Mouse (Mus musculus) stomach, embryonic 16.5 days (tissue): ENCODE data around the gene Xylt1. TPM values are rescaled to one million over a fixed set of nuclear protein-coding genes. Genes with fewer than 3 reads are reported as not detected.

Experiments
- ATAC-seq: fragments of 200-750 bp; cut with Nextera tagmentation; 2 replicates; pipeline ENCODE4 v1.8.0; 2017; ENCODE audit warnings: moderate number of reproducible peaks, moderate TSS enrichment; ENCODE audit not compliant: insufficient read depth, low FRiP score
- H3K27ac ChIP-seq: fragments of 300-500 bp; sonication (generic); 2 replicates; pipeline ENCODE4 v1.5.1; 2014; ENCODE audit warnings: low read length
- H3K27me3 ChIP-seq: fragments of 300-500 bp; sonication (generic); 2 replicates; pipeline ENCODE4 v1.6.1; 2014; ENCODE audit warnings: low read length, control low read depth, mixed read lengths; ENCODE audit not compliant: control insufficient read depth, insufficient read depth
- H3K36me3 ChIP-seq: fragments of 300-500 bp; sonication (generic); 2 replicates; pipeline ENCODE4 v1.6.1; 2014; ENCODE audit warnings: low read length; ENCODE audit not compliant: control insufficient read depth, insufficient read depth
- H3K4me1 ChIP-seq: fragments of 300-500 bp; sonication (generic); 2 replicates; pipeline ENCODE4 v1.6.1; 2014; ENCODE audit warnings: low read length, control low read depth, mixed read lengths; ENCODE audit not compliant: control insufficient read depth, insufficient read depth
- H3K4me2 ChIP-seq: fragments of 300-500 bp; sonication (generic); 2 replicates; pipeline ENCODE4 v1.6.1; 2014; ENCODE audit warnings: low read depth, low read length, mixed read lengths
- H3K4me3 ChIP-seq: fragments of 300-500 bp; sonication (generic); replicated peaks from 2 replicates; pipeline ENCODE4 v1.5.1; 2014; ENCODE audit warnings: mild to moderate bottlenecking, low read length
- H3K9ac ChIP-seq: fragments of 300-500 bp; sonication (generic); 2 replicates; pipeline ENCODE4 v1.6.1; 2014; ENCODE audit warnings: low read length
- H3K9me3 ChIP-seq: fragments of 300-500 bp; sonication (generic); replicated peaks from 2 replicates; pipeline ENCODE4 v1.6.1; 2016; ENCODE audit warnings: low read length, control low read depth; ENCODE audit not compliant: control insufficient read depth
- WGBS: fragments of 180-500 bp; shearing (Covaris S2); extraction: QIAGEN DNeasy Blood & Tissue Kit; methylation state at CpG from one replicate; pipeline ENCODE4 v1.1.7; 2014; 5-methylcytosine and 5-hydroxymethylcytosine counted together
- polyA plus RNA-seq: library from polyadenylated mRNA; unstranded; fragments of >200 nt; fragmentation: Nextera tagmentation; extraction: Ambion mirVana; gene quantifications from 2 replicates; pipeline ENCODE4 v1.2.1, GENCODE M21; 2015

Xylt1 gene
- polyA plus RNA-seq, 1 experiment from 2014 or later: 0.79 TPM

DNA sequence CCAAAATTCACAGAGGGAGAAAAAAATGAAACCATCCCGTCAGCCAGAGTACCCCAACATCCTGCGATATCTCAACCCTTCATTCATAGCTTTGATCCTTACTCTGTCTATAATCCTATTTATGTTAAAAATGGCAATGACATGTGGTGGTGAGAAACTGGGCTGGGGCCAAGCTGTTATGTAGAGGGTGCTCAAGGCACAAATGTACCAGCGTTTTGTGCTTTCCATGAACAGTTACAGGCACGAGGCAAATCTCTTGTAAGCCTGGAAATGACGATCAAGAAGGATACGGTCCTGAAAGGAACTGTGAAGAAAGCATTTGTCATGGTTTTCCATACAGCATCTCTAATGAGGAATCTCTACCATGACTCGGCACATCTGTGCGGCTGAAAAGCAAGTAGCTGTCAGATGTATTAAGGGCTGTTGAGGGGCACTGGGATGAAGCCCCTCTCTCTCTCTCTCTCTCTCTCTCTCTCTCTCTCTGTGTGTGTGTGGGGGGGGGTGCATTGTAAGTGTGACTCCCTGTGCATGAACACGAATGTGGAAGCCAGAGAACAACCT lies 183.2 kb downstream of the Xylt1 start:
- Histone ChIP-seq H3K27ac (no peak overlapping the region), H3K9me3 (no peaks in the 10 kb centered on the region), H3K4me1 (no peaks in the 10 kb centered on the region), H3K36me3 (no peaks in the 10 kb centered on the region), H3K4me3 (no peak overlapping the region), H3K27me3 (no peaks in the 10 kb centered on the region), H3K9ac (no peak overlapping the region), H3K4me2 (no peak overlapping the region)
- no peak for ATAC-seq
- WGBS: 72% methylated on average over 9 of the region's 9 CpGs

DNA sequence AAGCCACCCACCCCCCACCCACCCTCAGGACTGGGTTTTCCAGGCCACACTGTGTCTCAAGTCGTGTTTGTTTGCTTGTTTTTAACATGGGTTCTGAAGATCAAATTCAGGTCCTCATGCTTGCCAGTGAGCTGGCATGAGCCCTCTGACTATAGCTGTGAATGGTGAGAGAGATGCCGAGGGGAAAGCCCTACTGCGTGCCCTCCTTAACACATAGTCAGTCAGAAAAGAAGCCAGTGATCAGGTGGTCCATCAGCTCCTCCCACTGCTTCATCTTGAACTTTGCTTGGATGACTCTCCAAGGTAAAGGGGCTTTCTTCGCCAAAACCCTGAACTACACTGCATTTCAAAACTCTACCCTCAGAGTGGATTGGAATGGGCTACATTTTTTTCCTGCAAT lies 183.8 kb downstream of the Xylt1 start:
- H3K36me3 ChIP-seq: no peaks in the 10 kb centered on the region
- no peaks in the 10 kb centered on the region for H3K9me3 ChIP-seq
- no peaks in the 10 kb centered on the region for H3K4me1 ChIP-seq
- WGBS: 91% methylated on average over 4 of the region's 4 CpGs
- H3K27ac ChIP-seq: no peak overlapping the region
- no peak overlapping the region for H3K4me3 ChIP-seq
- no peaks in the 10 kb centered on the region for H3K27me3 ChIP-seq
- H3K4me2 ChIP-seq: no peak overlapping the region
- no peak overlapping the region for H3K9ac ChIP-seq
- ATAC-seq: no peak

DNA sequence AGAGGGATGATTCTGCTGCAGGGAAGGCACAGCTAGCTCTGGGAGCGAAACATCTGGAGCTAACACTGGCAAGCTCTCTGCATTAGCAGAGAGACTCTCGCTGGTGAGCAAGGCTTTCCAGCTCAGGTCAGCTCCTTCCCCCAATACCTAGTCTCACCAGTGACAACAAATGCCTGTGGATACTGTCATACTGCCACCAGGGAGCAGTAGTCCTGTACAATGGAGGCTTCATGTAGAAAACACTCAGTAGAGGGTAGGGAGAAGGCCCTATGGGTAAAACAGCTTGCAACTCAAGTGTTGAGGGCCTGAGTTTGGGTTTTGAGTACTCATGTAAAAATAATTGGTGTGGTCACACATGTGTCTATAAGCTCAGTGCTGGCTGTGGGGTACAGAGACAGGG lies 185.3 kb downstream of the Xylt1 start:
- no peak overlapping the region for H3K4me3 ChIP-seq
- H3K9me3 ChIP-seq: no peaks in the 10 kb centered on the region
- H3K27ac ChIP-seq: no peak overlapping the region
- H3K9ac ChIP-seq: no peak overlapping the region
- no peak for ATAC-seq
- H3K36me3 ChIP-seq: no peaks in the 10 kb centered on the region
- no peaks in the 10 kb centered on the region for H3K4me1 ChIP-seq
- H3K4me2 ChIP-seq: no peak overlapping the region
- WGBS: 69% methylated on average over 2 of the region's 2 CpGs
- H3K27me3 ChIP-seq: no peaks in the 10 kb centered on the region

DNA sequence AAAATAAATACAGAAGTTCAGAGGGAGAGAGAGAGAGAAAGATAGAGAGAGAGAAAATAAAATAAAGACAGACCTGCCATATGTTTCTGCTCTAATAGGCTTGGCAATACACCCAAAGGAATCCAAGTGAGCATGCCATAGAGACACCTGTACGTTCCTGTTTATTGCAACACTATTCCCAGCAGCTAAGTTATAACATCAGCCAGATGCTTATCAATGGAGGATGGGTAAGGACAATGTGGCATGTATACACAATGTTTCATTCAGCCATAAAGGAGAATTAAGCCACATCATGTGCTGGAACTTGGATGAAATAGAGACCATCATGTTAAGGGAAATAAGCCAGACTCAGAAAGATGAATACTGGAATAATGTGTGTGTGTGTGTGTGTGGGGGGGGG lies 186.1 kb downstream of the Xylt1 start:
- 60% methylated on average over 1 of the region's 1 CpGs for WGBS

DNA sequence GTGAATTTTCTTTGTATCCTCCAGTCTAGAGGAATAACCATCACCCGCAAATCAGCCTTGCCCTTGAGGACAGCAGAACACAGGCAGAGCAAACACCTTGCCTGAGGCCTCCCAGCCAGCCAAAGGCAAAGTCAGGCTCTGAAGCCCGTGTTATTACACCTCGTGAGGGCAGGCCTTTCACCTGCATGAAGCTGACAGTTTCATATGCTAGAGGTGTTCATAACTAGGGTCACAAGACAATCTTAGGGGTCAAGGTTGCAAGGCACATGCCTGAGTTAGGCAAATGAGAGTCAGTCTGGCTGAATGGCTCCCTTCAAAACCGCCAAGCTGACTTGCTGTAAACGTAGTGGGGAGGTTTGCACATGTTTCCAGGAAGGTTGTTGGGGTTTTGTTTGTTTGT lies 186.5 kb downstream of the Xylt1 start:
- ATAC-seq: no peak
- no peak overlapping the region for H3K27ac ChIP-seq
- no peak overlapping the region for H3K9ac ChIP-seq
- no peaks in the 10 kb centered on the region for H3K36me3 ChIP-seq
- H3K27me3 ChIP-seq: no peaks in the 10 kb centered on the region
- WGBS: 73% methylated on average over 5 of the region's 5 CpGs
- H3K9me3 ChIP-seq: no peaks in the 10 kb centered on the region
- no peak overlapping the region for H3K4me2 ChIP-seq
- H3K4me1 ChIP-seq: no peaks in the 10 kb centered on the region
- H3K4me3 ChIP-seq: no peak overlapping the region

More for the DNA sequence above, 186.1 kb downstream of the Xylt1 start:
- Histone ChIP-seq H3K36me3 (no peaks in the 10 kb centered on the region), H3K4me2 (no peak overlapping the region), H3K4me3 (no peak overlapping the region), H3K9ac (no peak overlapping the region), H3K9me3 (no peaks in the 10 kb centered on the region), H3K4me1 (no peaks in the 10 kb centered on the region), H3K27ac (no peak overlapping the region), H3K27me3 (no peaks in the 10 kb centered on the region)
- ATAC-seq: no peak

DNA sequence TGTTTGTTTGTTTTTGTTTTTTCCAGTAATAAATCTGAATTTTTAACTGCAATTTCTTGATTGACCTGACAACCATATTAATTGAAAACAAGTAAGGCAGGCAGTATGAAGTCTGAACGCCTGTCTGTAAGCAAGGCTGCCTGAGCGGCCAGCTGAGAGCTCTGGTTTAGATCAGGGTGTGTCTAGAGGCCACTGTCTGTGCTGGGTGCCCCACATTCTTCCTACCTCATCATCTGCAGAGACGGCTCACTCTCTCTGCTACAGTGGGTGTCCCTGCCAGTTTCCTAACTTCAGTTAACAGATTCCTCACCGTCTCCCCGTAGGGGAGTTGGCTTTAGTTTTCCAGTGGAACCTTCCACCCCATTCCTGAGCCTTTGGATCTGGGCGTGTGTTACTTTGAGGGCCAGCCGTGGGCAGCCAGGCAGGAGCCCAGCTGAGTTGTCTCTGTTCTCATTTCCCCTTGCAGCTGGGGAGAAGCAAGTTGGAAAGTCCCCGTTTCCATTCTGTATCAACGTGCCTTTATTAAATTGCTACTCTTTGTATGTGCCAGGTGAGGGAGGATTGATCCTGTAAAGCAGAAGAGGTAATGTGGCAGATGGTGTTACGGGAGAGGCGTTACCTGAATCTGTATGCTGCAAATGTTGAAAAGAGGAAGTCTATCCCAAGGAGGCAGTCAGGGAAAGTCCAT lies 187.0 kb downstream of the Xylt1 start:
- no peak overlapping the region for H3K4me3 ChIP-seq
- no peak overlapping the region for H3K9ac ChIP-seq
- 67% methylated on average over 11 of the region's 11 CpGs for WGBS
- no peaks in the 10 kb centered on the region for H3K9me3 ChIP-seq
- no peaks in the 10 kb centered on the region for H3K27me3 ChIP-seq
- no peak overlapping the region for H3K27ac ChIP-seq
- H3K4me1 ChIP-seq: no peaks in the 10 kb centered on the region
- no peak overlapping the region for H3K4me2 ChIP-seq
- H3K36me3 ChIP-seq: no peaks in the 10 kb centered on the region
- ATAC-seq: no peak

DNA sequence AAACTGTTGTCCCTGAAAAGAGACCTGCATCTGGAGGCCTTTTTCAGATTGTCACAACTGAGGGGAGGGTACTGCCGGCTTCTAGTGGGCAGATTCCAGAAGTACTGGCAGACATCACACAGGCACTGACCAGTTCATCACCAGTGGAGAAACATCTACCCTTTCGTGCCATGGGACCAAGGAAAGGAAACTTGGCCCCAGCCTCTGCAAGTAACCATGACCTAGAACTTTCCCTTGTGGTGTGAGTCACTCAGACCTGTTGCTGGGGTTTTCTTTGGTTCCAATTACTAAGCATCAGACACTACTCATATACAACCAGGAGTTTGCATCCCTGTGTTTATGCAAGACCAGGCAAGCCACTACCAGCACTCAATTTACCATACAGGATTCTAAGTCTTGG lies 190.4 kb downstream of the Xylt1 start:
- H3K4me3 ChIP-seq: no peak overlapping the region
- no peaks in the 10 kb centered on the region for H3K4me1 ChIP-seq
- H3K27ac ChIP-seq: no peak overlapping the region
- H3K4me2 ChIP-seq: no peak overlapping the region
- H3K27me3 ChIP-seq: no peaks in the 10 kb centered on the region
- no peak for ATAC-seq
- H3K9me3 ChIP-seq: no peaks in the 10 kb centered on the region
- no peaks in the 10 kb centered on the region for H3K36me3 ChIP-seq
- 71% methylated on average over 2 of the region's 2 CpGs for WGBS
- H3K9ac ChIP-seq: no peak overlapping the region

DNA sequence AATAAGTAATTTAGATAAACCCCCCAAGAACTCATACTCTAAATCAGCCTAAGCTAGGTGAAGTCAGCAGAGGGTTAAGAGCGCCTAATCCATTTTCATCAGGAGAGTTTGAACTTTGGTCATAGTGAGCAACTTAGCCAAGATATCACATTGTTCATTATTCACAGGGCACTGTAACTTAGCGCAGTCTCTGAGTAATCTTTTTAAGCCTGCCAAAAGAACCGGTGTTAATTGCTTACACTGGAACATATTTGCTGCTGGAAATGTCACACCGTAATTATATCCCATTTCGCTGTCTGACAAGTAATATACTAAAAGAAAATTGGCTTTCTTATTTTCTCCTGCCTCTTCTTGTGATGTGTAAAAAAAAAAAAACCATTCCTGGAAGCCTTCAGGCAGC lies 190.9 kb downstream of the Xylt1 start:
- H3K9me3 ChIP-seq: no peaks in the 10 kb centered on the region
- H3K36me3 ChIP-seq: no peaks in the 10 kb centered on the region
- H3K4me2 ChIP-seq: no peak overlapping the region
- H3K9ac ChIP-seq: no peak overlapping the region
- H3K27me3 ChIP-seq: no peaks in the 10 kb centered on the region
- WGBS: 54% methylated on average over 5 of the region's 5 CpGs
- ATAC-seq: peak; percentile 62; the same call in 1 of the 2 replicates
- no peak overlapping the region for H3K4me3 ChIP-seq
- no peaks in the 10 kb centered on the region for H3K4me1 ChIP-seq
- no peak overlapping the region for H3K27ac ChIP-seq

DNA sequence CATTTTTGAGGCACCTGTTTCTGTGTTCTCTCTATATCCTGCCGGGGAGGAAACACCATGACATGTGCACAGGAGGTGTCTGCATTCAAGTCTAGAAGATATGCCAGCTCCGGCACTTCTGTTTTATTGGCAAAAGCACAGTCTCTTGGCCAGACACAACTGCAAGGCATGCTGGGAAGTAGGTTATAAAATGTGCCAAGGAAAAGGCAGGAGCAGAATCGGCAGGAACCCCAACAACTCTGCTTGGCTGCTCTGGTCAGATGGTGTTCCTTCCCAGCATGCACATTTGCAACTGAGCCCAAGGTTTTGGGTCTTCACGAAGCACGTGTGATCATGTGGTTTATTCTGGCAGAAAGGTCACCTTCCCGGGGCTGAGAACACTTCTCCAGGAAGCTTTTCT lies 192.4 kb downstream of the Xylt1 start:
- H3K9ac ChIP-seq: no peak overlapping the region
- 67% methylated on average over 6 of the region's 6 CpGs for WGBS
- no peaks in the 10 kb centered on the region for H3K4me1 ChIP-seq

More for the DNA sequence above, 192.4 kb downstream of the Xylt1 start:
- Histone ChIP-seq H3K36me3 (no peaks in the 10 kb centered on the region), H3K9me3 (no peaks in the 10 kb centered on the region), H3K4me3 (no peak overlapping the region), H3K27me3 (no peaks in the 10 kb centered on the region), H3K27ac (no peak overlapping the region), H3K4me2 (no peak overlapping the region)
- no peak for ATAC-seq
